In the genomic region with DNA sequence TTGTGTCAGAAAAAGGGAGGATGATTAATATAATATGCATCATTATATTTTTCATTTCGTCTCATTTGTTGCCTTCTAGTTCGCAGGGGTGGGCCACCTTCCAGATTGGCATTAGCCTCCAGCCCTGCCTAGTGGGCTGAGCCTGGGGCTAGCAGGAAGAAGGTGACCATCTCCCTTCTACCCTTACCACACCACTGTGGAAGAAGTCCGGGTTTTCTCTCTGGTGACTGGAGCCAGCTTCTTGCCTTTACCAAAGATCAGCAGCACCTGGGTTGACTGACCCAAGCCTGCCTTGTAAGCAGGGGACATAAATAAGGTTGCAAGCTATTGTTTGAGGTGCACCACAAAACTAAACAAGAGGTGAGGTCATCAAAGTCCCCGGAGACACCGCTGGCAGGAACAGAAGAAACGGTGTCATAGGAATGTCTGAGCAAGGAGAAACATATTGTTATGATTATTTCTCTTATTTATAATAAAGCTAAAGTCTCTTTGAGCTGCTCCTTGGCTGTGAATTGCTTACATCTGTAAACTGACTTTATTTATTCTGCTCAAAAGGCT, we compare ENCODE assay signal across 11 mouse cellular contexts.
DNase-seq lines count a peak whose midpoint lies in the region; ATAC-seq and TF ChIP-seq lines count a peak whose summit lies in the region.
"Had no signal": no experiment of that assay in that cellular context is flagged by ENCODE, and none has a peak within 500 bp of the region (broad histone marks: within the 10 kb centered on the region; RNA-seq: fewer than 3 reads in every experiment).

No protein-coding gene starts in this region.

- 0 out of 2 replicates have a peak, but pooled peaks cover 4% of the 10 kb centered on the region for H3K27me3 ChIP-seq in hindbrain, embryonic 13.5 days
- 0 out of 2 replicates have a peak, but pooled peaks cover 7% of the 10 kb centered on the region for H3K27me3 ChIP-seq in hindbrain, embryonic 10.5 days (ENCODE audit: insufficient read depth, poor library complexity, severe bottlenecking)
- no peaks in the 10 kb centered on the region for H3K27me3 ChIP-seq in myocyte (ENCODE audit: control insufficient read depth, insufficient read depth, insufficient read length)
- H3K27me3 ChIP-seq in kidney, embryonic 15.5 days: peaks cover 57% of the 10 kb centered on the region

- peak; percentile 60 to 71 for DNase-seq in cerebellum, postnatal 10 days
- no peak for DNase-seq in cerebellum, adult 11-12 months
- no peak for DNase-seq in hindbrain, embryonic 10.5 days (ENCODE audit: low spot score)
- DNase-seq in adipocyte (ENCODE audit: low spot score): peak; percentile 58
- DNase-seq: thymus, postnatal 14 days had no signal

- no peaks in the 10 kb centered on the region for H3K9me3 ChIP-seq in hindbrain, embryonic 13.5 days
- H3K9me3 ChIP-seq in hindbrain, embryonic 10.5 days: no peaks in the 10 kb centered on the region
- no peaks in the 10 kb centered on the region for H3K9me3 ChIP-seq in kidney, embryonic 15.5 days (replicated peaks)

- no peak overlapping the region for H3K9ac ChIP-seq in hindbrain, embryonic 13.5 days
- H3K9ac ChIP-seq in kidney, embryonic 15.5 days: no peak overlapping the region
- H3K9ac ChIP-seq: liver, embryonic 14.5 days had no signal

- H3K27ac ChIP-seq in hindbrain, embryonic 13.5 days: peak overlapping the region; percentile 71
- H3K27ac ChIP-seq in hindbrain, embryonic 10.5 days: no peak overlapping the region
- H3K27ac ChIP-seq in kidney, embryonic 15.5 days: no peak overlapping the region
- H3K27ac ChIP-seq: left cerebral cortex, adult 2 months; liver, embryonic 14.5 days had no signal

- no peaks in the 10 kb centered on the region for H3K79me2 ChIP-seq in myocyte (ENCODE audit: control insufficient read depth, insufficient read depth)

- H3K4me3 ChIP-seq in hindbrain, embryonic 13.5 days: no peak overlapping the region
- H3K4me3 ChIP-seq in hindbrain, embryonic 10.5 days: no peak overlapping the region
- no peak overlapping the region for H3K4me3 ChIP-seq in myocyte
- H3K4me3 ChIP-seq in kidney, embryonic 15.5 days (replicated peaks): no peak overlapping the region
- H3K4me3 ChIP-seq: left cerebral cortex, adult 2 months had no signal

- peaks cover 22% of the 10 kb centered on the region for H3K4me1 ChIP-seq in hindbrain, embryonic 13.5 days (replicated peaks)
- peaks cover 15% of the 10 kb centered on the region; the same call in 1 of the 2 replicates for H3K4me1 ChIP-seq in hindbrain, embryonic 10.5 days (replicated peaks)
- peaks cover 27% of the 10 kb centered on the region for H3K4me1 ChIP-seq in kidney, embryonic 15.5 days

- TF ChIP-seq POLR2A in myocyte (IDR thresholded peaks at IDR 0.05; ENCODE audit: insufficient read length, low read depth): no peak

- no peak overlapping the region for H3K4me2 ChIP-seq in hindbrain, embryonic 13.5 days
- peak overlapping the region; percentile 80 for H3K4me2 ChIP-seq in myocyte (ENCODE audit: low read depth)
- H3K4me2 ChIP-seq in kidney, embryonic 15.5 days: no peak overlapping the region

- 68% methylated on average over 6 of the region's 6 CpGs for WGBS in hindbrain, embryonic 13.5 days
- WGBS in hindbrain, embryonic 10.5 days: 79% methylated on average over 6 of the region's 6 CpGs
- 53% methylated on average over 6 of the region's 6 CpGs for WGBS in kidney, embryonic 15.5 days

- no peak overlapping the region for H3ac ChIP-seq in myocyte (ENCODE audit: control insufficient read depth, insufficient read length)

- H3K36me3 ChIP-seq in hindbrain, embryonic 13.5 days: no peaks in the 10 kb centered on the region
- H3K36me3 ChIP-seq in hindbrain, embryonic 10.5 days: no peaks in the 10 kb centered on the region
- no peaks in the 10 kb centered on the region for H3K36me3 ChIP-seq in myocyte (ENCODE audit: control insufficient read depth, insufficient read depth)
- no peaks in the 10 kb centered on the region for H3K36me3 ChIP-seq in kidney, embryonic 15.5 days

- peak; percentile 54 for ATAC-seq in hindbrain, embryonic 13.5 days (ENCODE audit: low FRiP score)
- ATAC-seq in kidney, embryonic 15.5 days (replicated peaks; ENCODE audit: low FRiP score): no peak
- ATAC-seq in megakaryocyte-erythroid progenitor cell, adult 5-6 weeks (replicated peaks; ENCODE audit: low FRiP score, low TSS enrichment, poor library complexity, severe bottlenecking): no peak

TF ChIP-seq in myocyte, 11 proteins besides CTCF, POLR2A, EP300 and RAD21:
- no peak for TF ChIP-seq MAX (IDR thresholded peaks at IDR 0.05; ENCODE audit: low read depth)
- no peak for TF ChIP-seq MYOG (IDR thresholded peaks at IDR 0.05; ENCODE audit: control insufficient read depth in 1 of 3, insufficient read depth in 1 of 3, insufficient read length in 2 of 3, low read depth in 2 of 3)
- no peak for TF ChIP-seq TCF12 (IDR thresholded peaks at IDR 0.05; ENCODE audit: insufficient read depth, poor library complexity, severe bottlenecking)
- no peak for TF ChIP-seq CEBPB (IDR thresholded peaks at IDR 0.05; ENCODE audit: insufficient read depth, poor library complexity, severe bottlenecking)
- no peak for TF ChIP-seq SRF (IDR thresholded peaks at IDR 0.05; ENCODE audit: control insufficient read depth, insufficient read length, low read depth)
- TF ChIP-seq E2F4 (IDR thresholded peaks at IDR 0.05; ENCODE audit: insufficient read depth): no peak
- no peak for TF ChIP-seq POLR2AphosphoS2 (IDR thresholded peaks at IDR 0.05; ENCODE audit: insufficient read length, low read depth)
- no peak for TF ChIP-seq REST (IDR thresholded peaks at IDR 0.05; ENCODE audit: insufficient read depth, insufficient read length)
- no peak for TF ChIP-seq MYOD1 (IDR thresholded peaks at IDR 0.05; ENCODE audit: control insufficient read depth in 1 of 3, insufficient read length in 2 of 3, low read depth in 2 of 3)
- no peak for TF ChIP-seq TCF3 (IDR thresholded peaks at IDR 0.05; ENCODE audit: insufficient read length, low read depth)
- no peak for TF ChIP-seq USF1 (IDR thresholded peaks at IDR 0.05; ENCODE audit: low read depth)

Comparison
In these comparisons a context has a peak if more than half of its experiments do, and no peak if none do; other contexts are left out.
1. DNase-seq: peak in cerebellum, postnatal 10 days (2 of 2) and adipocyte (single experiment); none in cerebellum, adult 11-12 months (single experiment) and hindbrain, embryonic 10.5 days (single experiment).